Mouse (Mus musculus): Measurements from ENCODE around the gene Apoh. TPM values are rescaled to one million over a fixed set of nuclear protein-coding genes. Genes with fewer than 3 reads are reported as not detected.
A peak's percentile ranks its signal among the peaks of the same experiment; 100 is the strongest.

Gene Apoh
- total RNA-seq, 2 experiments from 2014 or later, result not detected

DNA sequence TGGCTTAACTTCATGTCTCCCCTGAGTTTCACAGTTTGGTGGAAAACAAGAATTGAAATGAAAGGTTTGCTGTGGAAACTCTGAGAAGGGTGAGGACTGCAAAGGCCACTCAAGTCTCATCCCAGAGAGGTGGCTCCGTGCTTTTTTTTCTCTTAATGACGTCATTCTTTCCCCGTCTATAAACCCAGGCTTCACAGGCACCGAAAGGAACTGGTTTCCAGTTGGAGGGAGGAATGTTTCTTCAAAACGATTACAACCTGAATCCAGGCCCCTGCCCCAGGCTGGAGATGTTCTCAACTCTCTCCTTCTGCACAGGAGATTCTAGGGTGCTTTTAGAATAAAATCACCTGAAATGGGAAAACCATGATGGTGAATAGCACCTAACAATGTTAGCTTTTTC, 10.1 kb upstream of the Apoh start:
- DNase-seq, result no peak
- intact Hi-C loops (cut with DNase I), result no loop called here

GRCm38 (mm10) chr11:108333583-108334379, 9.4 kb upstream of the Apoh start:
- intact Hi-C loops (cut with DNase I), result no loop called here
- no peak for DNase-seq

DNA sequence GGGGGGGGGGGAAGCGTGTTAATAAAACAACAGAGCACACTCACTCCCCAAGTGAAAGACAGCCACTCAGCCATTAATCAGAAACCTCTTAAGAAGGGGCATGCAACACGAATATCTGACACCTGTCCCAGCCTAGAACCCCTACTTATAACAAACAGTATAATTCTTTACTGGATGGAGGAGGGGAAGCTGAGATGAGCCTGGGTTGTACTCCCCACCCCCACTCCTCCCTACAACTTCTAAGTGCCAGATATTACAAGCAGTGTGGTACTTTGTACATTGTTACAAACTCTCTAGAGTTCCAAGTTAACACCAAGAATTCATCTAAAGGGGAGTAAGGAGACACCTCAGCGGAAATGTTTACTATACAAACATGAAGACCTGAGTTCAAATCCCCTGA, 8.5 kb upstream of the Apoh start:
- DNase-seq, result no peak
- intact Hi-C loops (cut with DNase I), result no loop called here

GRCm38 (mm10) chr11:108335536-108335935, 7.6 kb upstream of the Apoh start:
- intact Hi-C loops (cut with DNase I), result no loop called here
- no peak for DNase-seq

DNA sequence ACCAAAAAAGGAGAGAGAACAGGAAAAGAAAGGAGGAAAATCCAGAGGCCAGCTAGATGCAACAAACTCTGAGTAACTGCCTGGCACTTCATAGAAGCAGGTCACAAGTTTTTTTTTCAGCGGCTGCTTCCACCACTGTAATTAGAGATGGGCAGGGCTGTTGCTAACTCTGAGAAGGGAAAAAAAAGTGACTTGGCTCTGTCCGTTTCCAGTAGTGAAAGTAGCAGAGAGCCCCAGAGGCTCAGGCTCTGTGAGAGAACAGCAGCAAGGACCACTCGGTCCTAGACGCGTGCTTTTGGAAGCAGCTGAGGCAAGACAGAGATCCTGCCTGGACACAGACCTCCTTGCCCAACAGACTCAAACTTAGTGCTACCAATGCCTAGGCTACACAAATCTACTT, 6.7 kb upstream of the Apoh start:
- no peak for DNase-seq
- intact Hi-C loops (cut with DNase I), result no loop called here

DNA sequence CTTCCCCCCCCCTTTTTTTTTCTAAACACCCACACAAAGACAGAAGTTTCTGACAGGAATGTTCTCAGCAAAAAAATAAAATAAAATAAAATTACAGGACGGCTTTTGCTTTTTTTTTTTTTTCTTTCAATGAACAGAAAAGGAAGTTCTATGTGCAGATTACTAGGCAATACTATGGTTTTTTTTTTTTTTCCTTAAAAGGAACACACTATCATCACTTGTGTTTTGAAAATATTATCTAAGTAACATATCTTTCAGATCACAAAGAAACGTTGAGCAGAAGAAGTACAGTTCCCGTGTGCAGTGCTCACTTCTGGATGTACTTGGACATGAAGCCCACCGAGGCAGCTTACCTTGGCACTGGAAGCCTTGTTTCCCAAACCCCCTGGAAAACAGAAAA, 2.9 kb upstream of the Apoh start:
- intact Hi-C loops (cut with DNase I), result loop anchor here (10.0 kb wide), 1 partner anchor 205 kb away; no protein-coding TSS in a partner anchor
- DNase-seq, result no peak

GRCm38 (mm10) chr11:108341783-108342182, 1.4 kb upstream of the Apoh start:
- intact Hi-C loops (cut with DNase I), result loop anchor here (10.0 kb wide), 1 partner anchor 207 kb away; no protein-coding TSS in a partner anchor
- DNase-seq, result no peak

- DNase-seq, result peak; percentile 97
- intact Hi-C loops (cut with DNase I), result loop anchor here (10.0 kb wide), 1 partner anchor 209 kb away; no protein-coding TSS in a partner anchor
Observed at GRCm38 (mm10) chr11:108343789-108344462, 772 bp downstream of the Apoh start, which contains the start of gene Prkca. Gene Prkca, minus strand, starts transcription at chr11:108343928.

GRCm38 (mm10) chr11:108344759-108345158, 1.6 kb downstream of the Apoh start:
- DNase-seq, result no peak
- intact Hi-C loops (cut with DNase I), result loop anchor here (10.0 kb wide), 1 partner anchor 210 kb away; no protein-coding TSS in a partner anchor

DNA sequence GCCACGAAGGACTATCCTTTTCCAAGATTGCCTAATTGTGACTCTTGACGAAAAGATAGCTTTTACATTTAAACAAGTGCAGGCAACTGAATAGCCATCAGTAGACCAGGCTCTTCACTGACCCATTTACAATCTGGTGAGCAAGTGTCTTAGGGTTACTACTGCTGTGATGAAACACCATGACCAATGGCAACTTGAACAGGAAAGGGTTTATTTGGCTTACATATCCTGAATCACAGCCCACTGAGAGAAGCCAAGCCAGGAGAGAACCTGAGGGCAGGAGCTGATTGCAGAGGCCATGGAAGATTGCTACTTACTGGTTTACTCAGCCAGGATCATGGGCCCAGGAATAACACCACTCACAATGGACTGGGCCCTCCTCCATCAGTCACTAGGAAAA, 2.2 kb downstream of the Apoh start:
- no peak for DNase-seq
- intact Hi-C loops (cut with DNase I), result loop anchor here (10.0 kb wide), 1 partner anchor 211 kb away; no protein-coding TSS in a partner anchor

GRCm38 (mm10) chr11:108350799-108351198, 7.6 kb downstream of the Apoh start:
- intact Hi-C loops (cut with DNase I), result no loop called here
- no peak for DNase-seq

DNA sequence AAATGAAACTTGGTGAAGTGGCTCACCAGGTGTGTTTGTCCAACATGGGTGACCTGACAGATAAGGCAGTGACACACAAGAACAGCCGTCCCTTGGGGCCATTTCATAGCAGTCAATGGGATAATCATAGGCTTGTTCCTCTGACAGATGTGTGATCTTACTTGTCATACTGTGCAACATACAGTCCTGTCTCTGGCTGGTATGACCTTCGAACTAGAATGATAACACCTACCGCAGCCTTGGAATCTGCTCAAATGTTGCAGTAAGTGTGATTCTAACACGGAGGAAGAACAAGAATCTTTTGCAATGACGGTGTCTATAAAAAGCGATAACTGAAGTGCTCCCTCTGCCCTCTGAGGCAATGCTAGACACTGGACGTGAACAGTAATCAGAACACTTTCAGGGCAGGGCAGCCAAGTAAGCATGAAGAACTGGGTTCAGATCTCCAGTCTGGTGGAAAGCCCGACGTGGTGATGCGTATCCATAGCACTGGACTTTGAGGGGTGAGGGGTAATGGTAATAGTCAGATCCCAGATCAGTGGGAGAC, 9.8 kb downstream of the Apoh start:
- intact Hi-C loops (cut with DNase I), result no loop called here
- no peak for DNase-seq

DNA sequence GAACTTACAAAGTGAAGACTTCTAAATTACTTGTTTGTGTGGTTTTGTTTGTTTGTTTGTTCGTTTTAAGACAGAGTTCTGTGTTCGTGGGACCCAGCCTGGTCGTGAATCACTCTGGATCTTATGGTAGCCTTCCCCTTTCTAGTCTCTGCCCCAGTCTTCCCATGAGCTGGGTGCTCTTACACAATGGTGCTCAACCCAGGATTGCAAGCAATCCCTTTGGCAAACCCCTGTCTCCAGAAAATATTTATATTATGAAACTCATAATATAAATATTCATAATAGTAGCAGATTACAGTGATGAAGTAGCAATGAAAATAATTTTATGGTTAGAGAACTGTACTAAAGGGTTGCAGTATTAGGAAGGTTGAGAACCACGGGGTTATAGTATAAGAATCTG, 12.9 kb downstream of the Apoh start:
- intact Hi-C loops (cut with DNase I), result no loop called here
- no peak for DNase-seq

- no peak for DNase-seq
- intact Hi-C loops (cut with DNase I), result no loop called here
Observed at GRCm38 (mm10) chr11:108358911-108359310, 15.8 kb downstream of the Apoh start.

DNA sequence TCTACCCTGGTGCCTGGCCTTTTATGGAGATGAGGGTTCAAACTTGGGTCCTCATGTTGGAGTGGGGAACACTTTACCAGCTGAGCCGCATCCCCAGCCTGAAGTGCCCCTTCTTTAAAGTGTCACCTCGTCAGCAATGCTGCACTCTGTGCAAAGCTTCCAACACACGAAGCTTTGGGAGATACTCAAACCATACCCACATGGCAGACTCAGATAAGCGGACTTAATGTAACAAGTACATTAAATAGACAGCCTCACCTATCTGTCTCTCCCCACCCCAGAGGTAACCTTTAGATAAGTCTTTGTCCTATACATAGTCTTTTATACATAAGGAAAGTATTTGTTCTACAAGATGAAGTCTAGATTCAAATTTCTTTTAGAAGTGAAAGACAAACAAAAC, 17.8 kb downstream of the Apoh start:
- intact Hi-C loops (cut with DNase I), result no loop called here
- DNase-seq, result no peak

DNA sequence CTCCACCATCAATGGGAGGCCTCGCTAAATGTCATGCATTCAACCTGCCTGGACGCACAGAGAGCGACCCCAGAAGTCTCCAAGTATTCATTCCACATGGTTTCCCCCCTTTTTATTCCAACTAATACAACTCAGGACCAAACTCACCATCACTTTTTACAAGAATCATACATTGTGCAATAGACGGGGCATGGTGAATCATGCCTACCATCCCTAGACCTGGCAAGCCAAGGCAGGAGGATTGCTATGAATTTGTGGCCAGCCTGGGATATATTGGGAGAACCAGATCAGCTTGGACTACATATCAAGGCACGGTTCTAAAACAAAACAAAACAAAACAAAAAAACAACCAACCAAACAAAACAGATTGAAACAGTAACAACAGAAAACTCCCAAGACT, 19.8 kb downstream of the Apoh start:
- no peak for DNase-seq
- intact Hi-C loops (cut with DNase I), result no loop called here

GRCm38 (mm10) chr11:108363991-108364390, 20.8 kb downstream of the Apoh start:
- intact Hi-C loops (cut with DNase I), result no loop called here
- no peak for DNase-seq

GRCm38 (mm10) chr11:108364945-108365589, 21.9 kb downstream of the Apoh start:
- DNase-seq, result no peak
- intact Hi-C loops (cut with DNase I), result no loop called here

GRCm38 (mm10) chr11:108365600-108365999, 22.4 kb downstream of the Apoh start:
- intact Hi-C loops (cut with DNase I), result no loop called here
- no peak for DNase-seq

DNA sequence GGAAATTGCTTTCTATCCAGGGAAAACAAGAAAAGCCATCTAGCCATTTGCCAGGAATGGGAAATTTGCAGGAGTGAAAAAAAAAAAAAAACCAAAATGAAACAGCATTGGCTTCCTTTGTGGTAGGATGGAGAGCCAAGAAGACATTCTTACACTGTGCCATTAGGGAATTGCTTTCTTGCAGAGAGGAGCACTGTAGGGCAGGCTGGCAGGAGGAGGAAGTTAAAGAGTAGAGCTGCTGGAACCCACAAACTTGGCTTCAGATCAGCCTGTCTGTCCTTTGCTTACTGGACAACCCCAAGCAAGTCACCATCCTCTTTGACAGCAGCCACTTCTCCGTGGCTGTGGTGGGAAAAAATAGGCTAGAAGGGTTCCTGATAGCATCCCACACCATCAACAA, 23.9 kb downstream of the Apoh start:
- intact Hi-C loops (cut with DNase I), result no loop called here
- DNase-seq, result no peak

GRCm38 (mm10) chr11:108376815-108377214, 33.7 kb downstream of the Apoh start:
- intact Hi-C loops (cut with DNase I), result loop anchor here (5.0 to 10.0 kb wide), 2 partner anchors 305 to 512 kb away; no protein-coding TSS in a partner anchor
- DNase-seq, result no peak
